Mouse (Mus musculus) layer of hippocampus, postnatal 25 days (tissue): ENCODE measurements around the gene Nps. TPM values are rescaled to one million over a fixed set of nuclear protein-coding genes. Genes with fewer than 3 reads are reported as not detected.

Experiments
- total RNA-seq, 2 experiments: library from RNA; stranded (reverse); gene quantifications; 2 replicates each; pipeline ENCODE4 v1.2.3; 2021

Nps gene
- total RNA-seq, 2 experiments from 2014 or later = not detected

Other genes starting within 250 kb of the Nps start
- not detected for gene Foxi2, start 151.6 kb downstream of the Nps start, total RNA-seq